Mouse (Mus musculus): ENCODE data around the gene Zfp423. TPM values are rescaled to one million over a fixed set of nuclear protein-coding genes. Genes with fewer than 3 reads are reported as not detected.
A peak's percentile ranks its signal among the peaks of the same experiment; 100 is the strongest.

Zfp423 gene
- polyA plus RNA-seq, 1 experiment from 2014 or later = 63.0 TPM

DNA sequence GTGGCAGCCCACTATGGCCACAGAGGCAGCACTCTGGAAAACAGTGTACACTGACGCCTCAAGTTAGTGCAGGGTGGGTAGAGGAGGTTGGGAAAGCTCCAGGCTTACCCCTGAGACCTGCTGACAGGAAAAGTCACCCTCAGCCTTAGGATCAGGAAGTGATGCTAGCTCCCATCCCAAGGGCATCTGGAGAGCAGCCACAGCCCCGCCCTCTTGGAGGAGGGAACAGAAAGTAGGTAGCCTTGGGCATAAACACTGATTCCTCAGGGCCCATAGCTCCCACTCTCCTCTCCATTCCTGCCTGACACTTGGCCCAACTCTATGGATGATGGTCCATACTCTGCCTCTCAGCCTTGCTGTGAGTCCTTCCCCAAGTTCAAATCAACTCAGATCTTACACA, 205.8 kb downstream of the Zfp423 start:
- H3K27ac ChIP-seq (replicated peaks; ENCODE audit: low read depth, low read length) = 0 out of 2 replicates have a peak overlapping the region, but pooled peaks have one; percentile 20
- 79% methylated on average over 2 of the region's 2 CpGs for WGBS

GRCm38 (mm10) chr8:87753148-87753547, 206.2 kb downstream of the Zfp423 start:
- Histone ChIP-seq H3K27me3 (ENCODE audit: control insufficient read depth, insufficient read depth, low read length) (no peaks in the 10 kb centered on the region), H3K27ac (replicated peaks; ENCODE audit: low read depth, low read length) (0 out of 2 replicates have a peak overlapping the region, but pooled peaks have one; percentile 20), H3K4me1 (ENCODE audit: control insufficient read depth, insufficient read depth, low read length) (peaks cover 29% of the 10 kb centered on the region), H3K9me3 (ENCODE audit: control insufficient read depth, low read length) (no peaks in the 10 kb centered on the region), H3K4me2 (ENCODE audit: low read length) (no peak overlapping the region), H3K4me3 (replicated peaks; ENCODE audit: low read depth, low read length) (no peak overlapping the region), H3K36me3 (ENCODE audit: control insufficient read depth, insufficient read depth, low read length) (no peaks in the 10 kb centered on the region), H3K9ac (replicated peaks; ENCODE audit: low read length) (no peak overlapping the region)
- 61% methylated on average over 8 of the region's 8 CpGs for WGBS
- ATAC-seq (ENCODE audit: low FRiP score, low TSS enrichment) (no peak), DNase-seq (peak; percentile 63)

More for the DNA sequence above, 205.8 kb downstream of the Zfp423 start:
- ATAC-seq (ENCODE audit: low FRiP score, low TSS enrichment) = no peak
- Histone ChIP-seq H3K4me1 (ENCODE audit: control insufficient read depth, insufficient read depth, low read length) (peaks cover 31% of the 10 kb centered on the region), H3K4me2 (ENCODE audit: low read length) (no peak overlapping the region), H3K4me3 (replicated peaks; ENCODE audit: low read depth, low read length) (no peak overlapping the region), H3K9me3 (ENCODE audit: control insufficient read depth, low read length) (no peaks in the 10 kb centered on the region), H3K9ac (replicated peaks; ENCODE audit: low read length) (no peak overlapping the region), H3K27me3 (ENCODE audit: control insufficient read depth, insufficient read depth, low read length) (no peaks in the 10 kb centered on the region), H3K36me3 (ENCODE audit: control insufficient read depth, insufficient read depth, low read length) (no peaks in the 10 kb centered on the region)
- DNase-seq = no peak

GRCm38 (mm10) chr8:87752710-87753109, 206.7 kb downstream of the Zfp423 start:
- DNase-seq (no peak), ATAC-seq (ENCODE audit: low FRiP score, low TSS enrichment) (0 out of 2 replicates have a peak, but pooled peaks have one; percentile 17)
- 73% methylated on average over 13 of the region's 13 CpGs for WGBS
- H3K27ac ChIP-seq (replicated peaks; ENCODE audit: low read depth, low read length) = no peak overlapping the region
- no peaks in the 10 kb centered on the region for H3K9me3 ChIP-seq (ENCODE audit: control insufficient read depth, low read length)
- H3K27me3 ChIP-seq (ENCODE audit: control insufficient read depth, insufficient read depth, low read length) = no peaks in the 10 kb centered on the region
- no peak overlapping the region for H3K4me2 ChIP-seq (ENCODE audit: low read length)
- no peaks in the 10 kb centered on the region for H3K36me3 ChIP-seq (ENCODE audit: control insufficient read depth, insufficient read depth, low read length)
- H3K4me3 ChIP-seq (replicated peaks; ENCODE audit: low read depth, low read length) = no peak overlapping the region
- no peak overlapping the region for H3K9ac ChIP-seq (replicated peaks; ENCODE audit: low read length)
- peaks cover 32% of the 10 kb centered on the region for H3K4me1 ChIP-seq (ENCODE audit: control insufficient read depth, insufficient read depth, low read length)

DNA sequence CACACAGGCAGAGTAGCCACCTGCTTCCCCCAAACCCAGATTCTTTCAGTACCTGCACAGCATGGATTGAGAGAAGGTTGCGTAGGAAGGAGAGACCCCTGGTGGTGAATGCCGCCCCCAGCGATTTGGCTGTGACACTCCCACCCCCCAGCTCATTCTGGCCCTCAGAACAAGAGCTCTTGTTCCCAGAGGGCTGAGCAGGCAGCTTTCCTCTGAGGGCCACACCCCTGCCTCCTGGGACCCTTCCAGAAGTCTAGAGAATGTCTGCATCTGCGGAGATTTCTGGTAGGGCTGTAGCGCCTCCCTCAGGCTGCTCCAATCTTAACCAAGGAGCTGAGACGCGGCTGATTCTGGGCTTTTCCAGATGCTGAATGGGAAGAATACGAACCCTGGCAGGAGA, 211.8 kb downstream of the Zfp423 start:
- Histone ChIP-seq H3K4me2 (ENCODE audit: low read length) (no peak overlapping the region), H3K27ac (replicated peaks; ENCODE audit: low read depth, low read length) (peak overlapping the region; percentile 71), H3K4me3 (replicated peaks; ENCODE audit: low read depth, low read length) (no peak overlapping the region), H3K9me3 (ENCODE audit: control insufficient read depth, low read length) (no peaks in the 10 kb centered on the region), H3K4me1 (ENCODE audit: control insufficient read depth, insufficient read depth, low read length) (peaks cover 69% of the 10 kb centered on the region), H3K9ac (replicated peaks; ENCODE audit: low read length) (no peak overlapping the region; the same call in 1 of the 2 replicates), H3K36me3 (ENCODE audit: control insufficient read depth, insufficient read depth, low read length) (0 out of 2 replicates have a peak, but pooled peaks cover 2% of the 10 kb centered on the region), H3K27me3 (ENCODE audit: control insufficient read depth, insufficient read depth, low read length) (no peaks in the 10 kb centered on the region)
- DNase-seq (peak; percentile 75), ATAC-seq (ENCODE audit: low FRiP score, low TSS enrichment) (no peak)
- 16% methylated on average over 8 of the region's 8 CpGs for WGBS

DNA sequence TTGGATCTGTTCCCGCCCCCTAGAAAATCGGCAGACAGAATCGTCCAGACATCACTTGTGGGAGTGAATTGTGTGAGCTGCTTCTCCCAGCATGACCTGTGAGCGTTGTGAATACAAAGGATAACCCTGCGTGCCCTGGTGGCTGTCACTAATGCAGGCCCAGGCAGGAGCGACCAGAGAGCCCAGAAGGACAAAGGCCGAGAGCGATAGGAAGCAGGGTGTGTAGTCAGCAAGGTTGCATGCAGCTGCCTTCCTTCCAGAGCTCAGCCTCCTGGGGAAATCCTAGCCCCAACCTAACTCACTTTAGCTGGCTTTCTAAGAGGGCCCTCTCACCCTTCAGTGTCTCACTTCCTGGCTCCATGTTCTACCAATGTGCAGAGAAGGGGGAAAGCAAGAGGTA, 212.3 kb downstream of the Zfp423 start:
- DNase-seq = no peak
- Histone ChIP-seq H3K9ac (replicated peaks; ENCODE audit: low read length) (no peak overlapping the region; the same call in 1 of the 2 replicates), H3K9me3 (ENCODE audit: control insufficient read depth, low read length) (no peaks in the 10 kb centered on the region), H3K4me3 (replicated peaks; ENCODE audit: low read depth, low read length) (no peak overlapping the region), H3K27me3 (ENCODE audit: control insufficient read depth, insufficient read depth, low read length) (no peaks in the 10 kb centered on the region), H3K4me2 (ENCODE audit: low read length) (no peak overlapping the region), H3K36me3 (ENCODE audit: control insufficient read depth, insufficient read depth, low read length) (0 out of 2 replicates have a peak, but pooled peaks cover 3% of the 10 kb centered on the region), H3K27ac (replicated peaks; ENCODE audit: low read depth, low read length) (peak overlapping the region; percentile 71), H3K4me1 (ENCODE audit: control insufficient read depth, insufficient read depth, low read length) (peaks cover 69% of the 10 kb centered on the region)
- WGBS = 6% methylated on average over 8 of the region's 8 CpGs
- ATAC-seq (ENCODE audit: low FRiP score, low TSS enrichment) = no peak

- Histone ChIP-seq H3K36me3 (ENCODE audit: control insufficient read depth, insufficient read depth, low read length) (0 out of 2 replicates have a peak, but pooled peaks cover 3% of the 10 kb centered on the region), H3K4me1 (ENCODE audit: control insufficient read depth, insufficient read depth, low read length) (peaks cover 65% of the 10 kb centered on the region), H3K9me3 (ENCODE audit: control insufficient read depth, low read length) (no peaks in the 10 kb centered on the region), H3K27me3 (ENCODE audit: control insufficient read depth, insufficient read depth, low read length) (no peaks in the 10 kb centered on the region), H3K27ac (replicated peaks; ENCODE audit: low read depth, low read length) (peak overlapping the region; percentile 83), H3K9ac (replicated peaks; ENCODE audit: low read length) (no peak overlapping the region), H3K4me3 (replicated peaks; ENCODE audit: low read depth, low read length) (no peak overlapping the region), H3K4me2 (ENCODE audit: low read length) (no peak overlapping the region)
- WGBS = 48% methylated on average over 14 of the region's 14 CpGs
- DNase-seq = no peak
- ATAC-seq (ENCODE audit: low FRiP score, low TSS enrichment) = no peak
Observed at GRCm38 (mm10) chr8:87746072-87746471, 213.3 kb downstream of the Zfp423 start.

DNA sequence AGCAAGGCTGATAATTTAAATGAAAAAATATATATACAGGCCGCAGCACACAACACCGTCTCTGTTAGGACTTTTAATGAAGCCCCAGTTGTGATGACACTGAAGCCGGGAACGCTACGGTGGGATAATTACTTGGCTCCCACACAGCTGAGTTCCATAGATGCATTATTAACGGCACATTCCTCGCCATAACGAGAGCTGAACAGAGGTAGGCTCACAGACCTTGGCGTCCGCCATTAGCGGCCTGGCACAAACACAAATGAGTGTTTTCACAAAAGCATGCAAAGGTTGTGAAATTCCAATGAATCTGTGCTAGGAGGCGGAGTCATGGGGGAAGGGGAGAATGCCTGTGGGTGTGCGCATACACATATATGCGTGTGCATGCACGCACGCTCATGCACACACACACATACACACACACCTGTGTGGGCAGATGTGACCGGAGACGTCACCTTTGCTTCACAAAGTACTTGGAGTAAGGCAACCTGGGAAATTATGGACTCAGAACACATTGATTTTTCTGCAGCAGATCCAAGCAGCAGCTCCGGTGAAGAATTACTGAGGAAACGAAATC, 214.2 kb downstream of the Zfp423 start:
- H3K36me3 ChIP-seq (ENCODE audit: control insufficient read depth, insufficient read depth, low read length) = 0 out of 2 replicates have a peak, but pooled peaks cover 3% of the 10 kb centered on the region
- H3K27ac ChIP-seq (replicated peaks; ENCODE audit: low read depth, low read length) = peak overlapping the region; percentile 83
- no peak overlapping the region for H3K4me3 ChIP-seq (replicated peaks; ENCODE audit: low read depth, low read length)
- no peaks in the 10 kb centered on the region for H3K9me3 ChIP-seq (ENCODE audit: control insufficient read depth, low read length)
- no peak overlapping the region; the same call in 1 of the 2 replicates for H3K9ac ChIP-seq (replicated peaks; ENCODE audit: low read length)
- ATAC-seq (ENCODE audit: low FRiP score, low TSS enrichment) (0 out of 2 replicates have a peak, but pooled peaks have one; percentile 12), DNase-seq (peak; percentile 71)
- WGBS = 44% methylated on average over 20 of the region's 20 CpGs
- no peaks in the 10 kb centered on the region for H3K27me3 ChIP-seq (ENCODE audit: control insufficient read depth, insufficient read depth, low read length)
- peak overlapping the region; percentile 4; the same call in 1 of the 2 replicates for H3K4me2 ChIP-seq (ENCODE audit: low read length)
- peaks cover 63% of the 10 kb centered on the region for H3K4me1 ChIP-seq (ENCODE audit: control insufficient read depth, insufficient read depth, low read length)

GRCm38 (mm10) chr8:87744556-87744955, 214.8 kb downstream of the Zfp423 start:
- DNase-seq (no peak), ATAC-seq (ENCODE audit: low FRiP score, low TSS enrichment) (no peak)
- no peak overlapping the region for H3K4me2 ChIP-seq (ENCODE audit: low read length)
- H3K27ac ChIP-seq (replicated peaks; ENCODE audit: low read depth, low read length) = peak overlapping the region; percentile 83
- H3K27me3 ChIP-seq (ENCODE audit: control insufficient read depth, insufficient read depth, low read length) = no peaks in the 10 kb centered on the region
- 73% methylated on average over 6 of the region's 6 CpGs for WGBS
- H3K9ac ChIP-seq (replicated peaks; ENCODE audit: low read length) = no peak overlapping the region; the same call in 1 of the 2 replicates
- no peaks in the 10 kb centered on the region for H3K9me3 ChIP-seq (ENCODE audit: control insufficient read depth, low read length)
- H3K4me3 ChIP-seq (replicated peaks; ENCODE audit: low read depth, low read length) = no peak overlapping the region
- H3K36me3 ChIP-seq (ENCODE audit: control insufficient read depth, insufficient read depth, low read length) = 0 out of 2 replicates have a peak, but pooled peaks cover 3% of the 10 kb centered on the region
- H3K4me1 ChIP-seq (ENCODE audit: control insufficient read depth, insufficient read depth, low read length) = peaks cover 65% of the 10 kb centered on the region

- Histone ChIP-seq H3K4me2 (ENCODE audit: low read length) (no peak overlapping the region), H3K4me1 (ENCODE audit: control insufficient read depth, insufficient read depth, low read length) (peaks cover 57% of the 10 kb centered on the region), H3K27ac (replicated peaks; ENCODE audit: low read depth, low read length) (peak overlapping the region; percentile 70), H3K9me3 (ENCODE audit: control insufficient read depth, low read length) (no peaks in the 10 kb centered on the region), H3K4me3 (replicated peaks; ENCODE audit: low read depth, low read length) (no peak overlapping the region), H3K9ac (replicated peaks; ENCODE audit: low read length) (no peak overlapping the region), H3K27me3 (ENCODE audit: control insufficient read depth, insufficient read depth, low read length) (no peaks in the 10 kb centered on the region), H3K36me3 (ENCODE audit: control insufficient read depth, insufficient read depth, low read length) (0 out of 2 replicates have a peak, but pooled peaks cover 3% of the 10 kb centered on the region)
- 64% methylated on average over 19 of the region's 19 CpGs for WGBS
- DNase-seq = peak; percentile 68
- no peak for ATAC-seq (ENCODE audit: low FRiP score, low TSS enrichment)
Observed at GRCm38 (mm10) chr8:87742016-87742415, 217.4 kb downstream of the Zfp423 start.

Measured in midbrain, embryonic 14.5 days (tissue).